Mouse (Mus musculus): ENCODE measurements around the gene Catsperz.
"Not testable (repeated sequence)": the region's sequence is repeated elsewhere in the genome, so short reads cannot be mapped to it uniquely, and the experiment has no call there.

The Catsperz gene

DNA sequence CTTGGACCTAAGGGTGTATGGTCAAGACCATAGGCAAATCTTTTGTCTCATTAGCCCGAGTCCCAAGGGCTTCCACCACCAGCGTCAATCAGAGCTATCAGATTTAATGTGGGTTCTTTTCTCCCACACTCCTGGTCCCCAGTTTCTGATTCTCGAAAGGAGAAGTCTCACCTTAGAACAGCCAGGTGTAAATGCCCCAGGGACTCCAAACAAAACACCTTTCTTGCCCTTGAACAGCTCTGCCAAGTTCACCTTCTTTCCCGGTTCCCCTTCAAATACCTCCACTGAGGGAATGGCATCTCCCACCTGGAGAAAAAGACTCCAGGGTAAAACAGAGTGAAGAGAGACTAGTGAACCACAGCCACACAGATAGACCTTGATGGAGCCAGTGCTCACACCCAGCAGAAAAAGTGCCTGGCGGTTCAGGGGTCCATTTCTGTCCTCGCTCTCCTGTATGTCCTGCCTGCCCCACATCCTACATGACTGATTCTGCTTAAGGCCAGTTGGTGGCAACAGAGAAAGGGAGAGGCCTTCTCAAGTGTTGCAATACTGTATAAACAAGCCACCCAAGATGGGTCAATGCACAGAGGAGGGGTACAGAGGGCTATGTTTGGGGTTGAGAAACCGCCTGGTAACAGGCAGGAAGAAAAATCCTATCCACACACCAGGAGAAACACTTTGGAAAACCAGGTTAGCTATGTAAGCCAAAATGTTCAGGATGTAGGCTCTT is 17.2 kb downstream of the Catsperz start:
- no peak for DNase-seq (ENCODE audit: low read depth, low spot score)

DNA sequence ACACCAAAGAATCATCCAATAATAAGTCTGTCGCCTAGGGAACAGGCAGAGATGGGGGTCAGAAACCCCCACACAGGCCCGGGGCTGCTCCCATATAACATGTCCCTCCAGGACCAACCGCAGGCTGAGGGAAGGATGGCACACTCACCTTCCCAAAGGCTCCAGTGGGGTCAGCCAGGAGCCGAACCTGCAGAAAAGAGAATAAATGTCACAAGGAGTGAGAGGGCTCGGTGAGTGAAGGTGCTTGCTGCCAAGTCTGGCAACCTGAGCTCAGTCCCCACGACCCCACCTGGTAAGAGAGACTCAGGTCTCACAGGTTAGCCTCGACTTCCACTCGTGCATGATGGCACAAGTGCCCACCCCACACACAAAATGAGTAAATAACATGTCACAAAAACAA is 18.1 kb downstream of the Catsperz start:
- DNase-seq (ENCODE audit: low read depth, low spot score): no peak

DNA sequence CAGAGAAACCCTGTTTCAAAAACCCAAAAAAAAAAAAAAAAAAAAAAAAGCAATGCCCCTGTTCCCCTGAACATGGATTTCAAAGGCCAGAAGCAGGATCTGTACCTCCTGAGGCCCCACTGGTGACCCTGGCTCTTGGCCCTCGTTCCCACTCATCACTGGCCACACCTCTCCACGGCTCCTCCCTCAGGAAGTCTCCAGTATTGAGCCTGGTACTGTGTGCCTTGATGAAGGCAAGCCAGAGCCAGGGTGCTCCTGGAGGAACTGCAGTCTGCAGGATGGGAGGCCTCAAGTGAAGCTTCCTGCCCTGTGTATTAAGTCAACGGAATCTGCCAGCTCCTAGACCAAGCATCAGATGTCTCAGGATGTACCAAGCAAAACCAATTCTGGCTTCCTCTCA is 19.0 kb downstream of the Catsperz start:
- DNase-seq (ENCODE audit: low read depth, low spot score): no peak

- DNase-seq (ENCODE audit: low read depth, low spot score): no peak
These were observed 19.6 kb downstream of the Catsperz start for GRCm38 (mm10) chr19:6905498-6906159.

DNA sequence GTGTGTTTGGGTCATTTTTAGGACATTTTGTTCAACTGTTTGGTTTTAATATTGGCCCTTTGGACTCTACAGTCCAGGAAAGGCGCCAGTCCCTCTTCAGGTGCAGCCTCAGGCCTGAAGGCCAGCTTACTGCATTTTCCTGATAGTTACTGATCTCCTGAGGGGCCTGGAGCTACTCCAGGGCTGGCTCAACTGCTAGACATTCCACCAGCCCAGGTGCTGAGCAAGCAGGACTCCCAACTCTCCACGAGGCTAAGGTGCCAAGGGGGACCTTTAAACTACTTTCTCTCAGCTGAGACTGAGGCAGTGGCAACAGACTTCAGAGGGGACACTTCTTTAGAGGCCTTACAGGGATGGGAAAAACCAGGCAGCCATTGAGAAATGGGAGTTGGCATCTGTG is 20.3 kb downstream of the Catsperz start:
- no peak for DNase-seq (ENCODE audit: low read depth, low spot score)

DNA sequence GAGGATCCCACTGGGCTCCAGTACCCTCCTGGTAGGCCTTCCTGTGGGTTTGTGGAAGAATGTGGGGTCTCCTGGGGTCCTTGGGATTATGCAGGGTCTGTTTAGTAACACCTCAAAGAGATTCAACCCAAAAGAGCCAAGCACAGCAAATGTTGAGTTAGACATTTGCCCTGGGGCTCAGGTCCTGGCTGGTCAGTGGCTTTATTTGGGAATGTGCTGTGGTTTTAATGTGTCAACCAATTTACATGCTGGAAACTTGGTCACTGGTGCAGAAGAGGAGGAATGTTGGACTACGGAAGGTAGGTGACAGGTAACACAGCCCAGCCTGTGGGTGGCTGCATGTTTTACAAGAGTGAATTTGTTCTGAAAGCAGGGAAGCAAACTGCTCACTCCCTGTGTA is 22.1 kb downstream of the Catsperz start:
- DNase-seq (ENCODE audit: low read depth, low spot score): no peak

GRCm38 (mm10) chr19:6899641-6900040 is 25.5 kb downstream of the Catsperz start:
- peak; percentile 40 for DNase-seq (ENCODE audit: low read depth, low spot score)

- not testable (repeated sequence) for DNase-seq (ENCODE audit: low read depth, low spot score)
These were observed 29.4 kb downstream of the Catsperz start for GRCm38 (mm10) chr19:6895608-6896305.

GRCm38 (mm10) chr19:6893731-6894451 is 31.3 kb downstream of the Catsperz start:
- DNase-seq (ENCODE audit: low read depth, low spot score): peak; percentile 75

DNA sequence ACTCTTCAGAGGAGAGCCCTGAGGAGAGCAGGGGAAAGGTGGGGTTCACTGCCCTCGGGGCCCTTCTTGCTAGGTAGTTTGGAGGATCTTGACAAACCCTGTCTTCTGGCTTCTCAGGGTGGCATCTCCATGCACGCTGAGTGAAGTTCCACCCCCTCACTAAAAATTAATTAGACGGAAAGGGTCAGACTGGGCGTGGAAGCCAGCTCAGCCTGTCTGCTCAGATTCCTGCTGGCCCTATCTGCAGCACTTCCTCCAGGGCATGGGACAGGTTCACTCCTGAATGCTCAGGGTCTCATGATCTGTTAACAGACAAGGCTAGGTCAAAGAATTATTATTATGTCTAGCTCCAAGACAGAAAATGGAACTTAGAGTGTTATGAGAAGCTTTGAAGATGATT is 32.7 kb downstream of the Catsperz start:
- no peak for DNase-seq (ENCODE audit: low read depth, low spot score)

DNA sequence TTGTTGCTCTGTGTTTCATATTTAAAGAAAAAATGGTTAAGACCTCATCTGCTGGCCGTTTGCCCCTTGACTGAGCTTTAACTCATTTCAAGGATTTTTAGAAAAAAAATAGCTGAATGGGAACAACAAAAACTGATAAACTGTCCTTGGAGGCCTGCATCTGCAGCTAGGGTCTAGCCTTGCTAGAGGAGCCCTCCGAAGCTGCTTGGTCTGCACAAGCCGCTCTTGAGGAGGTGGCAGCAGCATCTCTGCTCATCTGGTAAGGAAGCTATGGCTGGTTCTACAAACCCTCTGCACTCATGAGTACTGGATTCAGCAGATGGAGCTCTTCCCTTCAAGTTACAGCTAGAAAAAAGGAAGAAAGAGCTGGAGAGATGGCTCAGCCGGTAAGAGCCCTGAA is 47.2 kb downstream of the Catsperz start:
- DNase-seq (ENCODE audit: low read depth, low spot score): no peak

GRCm38 (mm10) chr19:6876799-6877198 is 48.4 kb downstream of the Catsperz start:
- DNase-seq (ENCODE audit: low read depth, low spot score): no peak

- DNase-seq (ENCODE audit: low read depth, low spot score): no peak
These were observed 49.3 kb downstream of the Catsperz start for GRCm38 (mm10) chr19:6875834-6876233.

- DNase-seq (ENCODE audit: low read depth, low spot score): no peak
These were observed 50.9 kb downstream of the Catsperz start for GRCm38 (mm10) chr19:6874257-6874656.

DNA sequence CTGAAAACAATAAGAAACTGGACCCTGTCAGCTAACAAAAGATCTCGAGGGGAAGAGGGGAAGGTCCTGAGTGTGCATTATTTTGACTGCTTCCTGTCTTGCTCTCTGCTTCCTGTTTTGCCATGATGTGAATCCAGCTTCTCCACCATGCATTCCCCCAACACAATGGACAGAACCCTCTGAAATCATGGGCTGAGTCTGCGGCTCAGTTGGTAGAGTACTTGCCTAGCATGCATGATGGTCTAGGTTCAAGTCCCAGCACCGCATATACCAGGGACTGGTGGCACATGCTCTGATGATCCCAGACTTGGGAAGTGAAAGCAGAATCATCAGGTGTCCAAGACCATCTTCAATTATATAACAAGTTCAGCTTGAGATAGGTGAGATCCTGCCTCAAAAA is 52.5 kb downstream of the Catsperz start:
- DNase-seq (ENCODE audit: low read depth, low spot score): no peak
